Mouse (Mus musculus): ENCODE results near the gene Fancc.
A peak's percentile ranks its signal among the peaks of the same experiment; 100 is the strongest.
"Not testable (repeated sequence)": the region's sequence is repeated elsewhere in the genome, so short reads cannot be mapped to it uniquely, and the experiment has no call there.

Gene Fancc

GRCm38 (mm10) chr13:63356101-63356500 lies 141.0 kb downstream of the Fancc start:
- DNase-seq (ENCODE audit: extremely low spot score, low read depth, low spot score): no peak

- DNase-seq (ENCODE audit: extremely low spot score, low read depth, low spot score): not testable (repeated sequence)
These were observed 143.8 kb downstream of the Fancc start for GRCm38 (mm10) chr13:63353312-63353711.

GRCm38 (mm10) chr13:63350076-63350475 lies 147.0 kb downstream of the Fancc start:
- DNase-seq (ENCODE audit: extremely low spot score, low read depth, low spot score): no peak

DNA sequence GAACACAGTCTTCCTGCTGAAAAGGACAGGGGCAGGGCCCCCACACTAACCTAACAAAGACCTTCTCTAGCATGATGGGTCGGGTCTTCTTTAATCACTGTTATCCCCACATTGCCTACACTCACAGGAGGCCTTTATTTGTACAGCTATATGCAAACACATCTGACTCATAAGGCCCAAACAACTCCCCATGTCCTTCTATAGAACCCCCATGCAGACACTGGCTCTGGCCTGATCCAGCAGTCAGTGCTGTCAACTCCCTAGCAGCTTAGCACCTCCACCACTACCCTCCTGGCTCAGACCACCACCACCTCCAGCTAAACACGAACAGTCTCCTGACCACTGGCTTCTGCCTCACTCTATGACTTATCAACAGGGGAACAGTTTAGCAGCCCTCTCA lies 149.4 kb downstream of the Fancc start:
- DNase-seq (ENCODE audit: extremely low spot score, low read depth, low spot score): no peak

- DNase-seq (ENCODE audit: extremely low spot score, low read depth, low spot score): no peak
These were observed 151.4 kb downstream of the Fancc start for GRCm38 (mm10) chr13:63345476-63346225.

DNA sequence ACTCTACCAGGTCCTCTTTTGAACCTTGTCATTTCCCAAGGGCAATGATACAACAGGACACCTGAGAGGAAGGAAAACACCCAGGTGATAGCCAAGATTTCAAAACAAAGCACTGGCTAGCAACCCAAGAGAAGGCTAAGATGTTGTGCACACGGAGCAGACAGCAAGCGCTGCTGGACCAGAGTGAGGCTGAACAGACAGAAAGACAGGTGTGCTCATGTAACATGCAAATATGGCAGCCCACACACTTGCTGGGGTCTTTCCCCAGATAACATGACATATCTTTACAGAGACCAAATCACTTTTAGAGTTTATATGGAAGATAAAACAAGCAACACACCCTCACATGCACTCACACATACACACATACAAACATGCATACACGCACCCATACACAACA lies 152.6 kb downstream of the Fancc start:
- no peak for DNase-seq (ENCODE audit: extremely low spot score, low read depth, low spot score)

GRCm38 (mm10) chr13:63342781-63343180 lies 154.3 kb downstream of the Fancc start:
- no peak for DNase-seq (ENCODE audit: extremely low spot score, low read depth, low spot score)

DNA sequence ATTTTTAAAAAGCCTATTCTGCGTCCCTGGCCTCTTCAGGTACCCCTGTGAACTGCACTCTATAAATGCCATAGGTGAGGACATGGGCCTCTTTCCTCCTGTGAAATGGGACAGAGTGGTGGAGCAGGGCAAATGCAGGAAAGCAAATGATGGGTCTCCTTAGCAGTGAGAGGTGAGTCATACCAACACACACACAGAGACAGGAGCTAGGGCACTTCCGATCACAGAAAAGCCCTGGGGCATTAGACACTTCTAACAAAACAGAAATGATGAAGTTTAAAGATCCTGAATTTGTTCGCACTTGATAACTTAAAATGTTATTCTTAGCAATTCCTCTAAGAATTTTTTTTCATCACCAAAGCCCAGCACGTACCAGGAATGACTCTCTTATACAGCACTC lies 157.1 kb downstream of the Fancc start:
- DNase-seq (ENCODE audit: extremely low spot score, low read depth, low spot score): no peak

- no peak for DNase-seq (ENCODE audit: extremely low spot score, low read depth, low spot score)
These were observed 159.7 kb downstream of the Fancc start for GRCm38 (mm10) chr13:63337239-63337960.

DNA sequence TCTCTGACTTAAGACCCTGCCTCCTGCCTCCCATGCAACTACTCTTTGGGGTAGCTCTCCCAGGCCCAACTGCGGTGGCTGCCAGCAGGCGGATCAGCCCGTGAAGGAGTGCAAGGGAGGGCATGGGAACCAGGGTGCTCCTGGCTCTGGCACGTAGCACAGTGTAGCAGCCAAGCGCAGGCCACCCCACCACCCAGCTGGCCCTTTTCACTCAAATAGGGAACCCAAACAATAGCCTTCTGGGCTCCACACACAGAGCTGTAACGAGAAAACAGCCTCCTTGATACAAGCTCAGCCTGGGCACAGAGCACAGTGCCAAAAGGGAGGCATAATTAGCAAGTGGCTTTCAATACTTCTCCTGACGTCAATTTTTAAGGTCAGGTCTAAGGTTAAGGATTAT lies 160.7 kb downstream of the Fancc start:
- no peak for DNase-seq (ENCODE audit: extremely low spot score, low read depth, low spot score)

- DNase-seq (ENCODE audit: extremely low spot score, low read depth, low spot score): peak; percentile 35
These were observed 161.5 kb downstream of the Fancc start for GRCm38 (mm10) chr13:63335421-63336134.

GRCm38 (mm10) chr13:63332576-63333300 lies 164.3 kb downstream of the Fancc start:
- no peak for DNase-seq (ENCODE audit: extremely low spot score, low read depth, low spot score)

DNA sequence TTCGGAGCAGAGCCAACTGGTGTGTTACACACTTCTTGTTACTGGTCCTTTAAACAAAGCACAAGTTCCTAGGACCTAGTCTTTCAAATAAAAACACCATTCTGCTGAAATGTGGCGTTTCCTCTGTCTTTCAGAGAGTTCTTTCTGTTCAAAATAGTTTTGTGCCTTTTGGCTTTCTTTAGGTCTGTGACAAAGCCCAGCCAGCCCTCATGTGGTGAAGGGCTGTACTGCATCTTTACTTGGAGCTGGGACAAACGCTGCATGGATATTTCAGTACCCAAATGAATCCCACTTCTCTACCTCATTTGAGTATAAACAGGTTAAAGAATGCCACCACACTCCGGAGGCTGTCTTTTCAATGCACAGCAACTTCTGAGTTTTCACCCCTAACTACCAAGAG lies 165.7 kb downstream of the Fancc start:
- peak; percentile 57 for DNase-seq (ENCODE audit: extremely low spot score, low read depth, low spot score)

DNA sequence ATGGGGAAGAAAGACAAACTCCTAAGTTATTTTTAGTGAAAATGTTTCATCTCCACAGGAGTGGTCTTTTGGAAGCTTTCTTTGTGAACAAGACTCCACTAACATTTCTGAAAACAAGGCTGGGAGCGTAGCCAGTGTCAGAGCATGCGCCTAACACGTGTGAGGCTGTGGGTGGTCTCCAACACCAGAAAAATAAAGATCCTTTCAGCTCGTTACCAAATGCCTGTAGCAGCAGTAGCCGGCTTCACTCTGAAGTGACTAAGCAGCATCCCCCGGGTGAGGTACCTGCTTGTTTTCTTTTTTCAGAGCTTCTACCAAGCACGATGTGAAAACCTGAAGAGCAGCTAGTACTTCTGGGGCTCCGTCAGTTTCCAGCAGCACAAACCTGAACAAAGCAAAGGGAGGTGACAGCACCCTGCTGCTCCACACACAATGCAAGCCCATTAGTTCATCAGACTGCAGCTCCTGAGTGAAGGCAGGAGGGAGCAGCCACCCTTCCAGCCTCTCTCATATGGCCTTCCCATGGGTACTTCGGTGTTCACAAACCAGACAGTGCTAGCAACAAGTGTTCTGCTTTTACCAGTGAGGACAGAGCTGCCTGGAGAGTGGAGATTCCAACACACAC lies 166.7 kb downstream of the Fancc start:
- no peak for DNase-seq (ENCODE audit: extremely low spot score, low read depth, low spot score)

DNA sequence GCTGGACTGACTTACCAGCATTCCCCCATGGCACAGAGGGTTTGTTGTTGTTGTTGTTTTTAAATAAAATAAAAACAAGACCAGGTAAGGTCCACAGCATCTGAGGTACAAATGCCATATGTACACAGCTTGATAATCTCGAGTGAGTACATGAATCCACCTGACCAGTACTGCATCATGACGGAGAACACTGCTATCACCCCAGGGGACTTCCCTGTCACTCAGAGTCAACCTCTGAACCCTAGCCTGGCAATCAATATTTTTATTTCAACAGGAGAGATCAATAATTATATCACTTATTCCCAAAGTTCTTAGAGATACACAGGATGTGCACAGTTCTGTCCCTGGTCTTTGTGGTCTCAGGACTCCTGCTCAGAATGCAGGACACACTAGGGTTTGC lies 171.1 kb downstream of the Fancc start:
- no peak for DNase-seq (ENCODE audit: extremely low spot score, low read depth, low spot score)

- DNase-seq (ENCODE audit: extremely low spot score, low read depth, low spot score): no peak
These were observed 171.9 kb downstream of the Fancc start for GRCm38 (mm10) chr13:63324978-63325848.

GRCm38 (mm10) chr13:63324311-63324710 lies 172.8 kb downstream of the Fancc start:
- no peak for DNase-seq (ENCODE audit: extremely low spot score, low read depth, low spot score)

GRCm38 (mm10) chr13:63323286-63324075 lies 173.6 kb downstream of the Fancc start:
- DNase-seq (ENCODE audit: extremely low spot score, low read depth, low spot score): no peak

- no peak for DNase-seq (ENCODE audit: extremely low spot score, low read depth, low spot score)
These were observed 174.3 kb downstream of the Fancc start for GRCm38 (mm10) chr13:63322756-63323155.

Data from hindlimb bud, embryonic 11.5 days (tissue).